Mouse (Mus musculus): ENCODE results near the gene Gpam. TPM values are rescaled to one million over a fixed set of nuclear protein-coding genes. Genes with fewer than 3 reads are reported as not detected.

The Gpam gene
- polyA plus RNA-seq, 1 experiment, result 65.6 TPM

- no peak for DNase-seq (ENCODE audit: low spot score)
Observed at GRCm38 (mm10) chr19:55103081-55103830, 23.8 kb downstream of the Gpam start.

- DNase-seq (ENCODE audit: low spot score), result no peak
Observed at GRCm38 (mm10) chr19:55101659-55102058, 25.4 kb downstream of the Gpam start.

GRCm38 (mm10) chr19:55100227-55101140, 26.6 kb downstream of the Gpam start:
- DNase-seq (ENCODE audit: low spot score), result no peak

- peak; percentile 78 for DNase-seq (ENCODE audit: low spot score)
Observed at GRCm38 (mm10) chr19:55099184-55100160, 27.6 kb downstream of the Gpam start.

- no peak for DNase-seq (ENCODE audit: low spot score)
Observed at GRCm38 (mm10) chr19:55098409-55099183, 28.4 kb downstream of the Gpam start.

GRCm38 (mm10) chr19:55097396-55097967, 29.6 kb downstream of the Gpam start:
- DNase-seq (ENCODE audit: low spot score), result no peak

- no peak for DNase-seq (ENCODE audit: low spot score)
Observed at GRCm38 (mm10) chr19:55096666-55097065, 30.4 kb downstream of the Gpam start.

GRCm38 (mm10) chr19:55095547-55095946, 31.5 kb downstream of the Gpam start:
- DNase-seq (ENCODE audit: low spot score), result no peak

GRCm38 (mm10) chr19:55091602-55092413, 35.2 kb downstream of the Gpam start:
- no peak for DNase-seq (ENCODE audit: low spot score)

- no peak for DNase-seq (ENCODE audit: low spot score)
Observed at GRCm38 (mm10) chr19:55090885-55091284, 36.2 kb downstream of the Gpam start.

- no peak for DNase-seq (ENCODE audit: low spot score)
Observed at GRCm38 (mm10) chr19:55090142-55090541, 36.9 kb downstream of the Gpam start.

GRCm38 (mm10) chr19:55087776-55088175, 39.3 kb downstream of the Gpam start:
- DNase-seq (ENCODE audit: low spot score), result no peak

- DNase-seq (ENCODE audit: low spot score), result no peak
Observed at GRCm38 (mm10) chr19:55085857-55086185, 41.2 kb downstream of the Gpam start.

- no peak for DNase-seq (ENCODE audit: low spot score)
Observed at GRCm38 (mm10) chr19:55084971-55085856, 41.8 kb downstream of the Gpam start.

- DNase-seq (ENCODE audit: low spot score), result no peak
Observed at GRCm38 (mm10) chr19:55076822-55077221, 50.2 kb downstream of the Gpam start.

- no peak for DNase-seq (ENCODE audit: low spot score)
Observed at GRCm38 (mm10) chr19:55073004-55073403, 54.0 kb downstream of the Gpam start.

GRCm38 (mm10) chr19:55069054-55069453, 58.0 kb downstream of the Gpam start:
- no peak for DNase-seq (ENCODE audit: low spot score)

- DNase-seq (ENCODE audit: low spot score), result no peak
Observed at GRCm38 (mm10) chr19:55063272-55063671, 63.8 kb downstream of the Gpam start.

GRCm38 (mm10) chr19:55062501-55062900, 64.5 kb downstream of the Gpam start:
- no peak for DNase-seq (ENCODE audit: low spot score)
